13 mouse cellular contexts compared by ENCODE assay signal in genomic region chr12:84914959-84915358, GRCm38 (mm10). TPM values are rescaled to one million over a fixed set of nuclear protein-coding genes. Genes with fewer than 3 reads are reported as not detected.
"Had no signal": no experiment of that assay in that cellular context is flagged by ENCODE, and none has a peak within 500 bp of the region (broad histone marks: within the 10 kb centered on the region; RNA-seq: fewer than 3 reads in every experiment).

No protein-coding gene starts in this region.

- H3K27ac ChIP-seq: intestine, embryonic 15.5 days; layer of hippocampus, adult 2 months; limb, embryonic 15.5 days; liver, embryonic 14.5 days; lung, embryonic 15.5 days; midbrain, embryonic 13.5 days; neural tube, embryonic 12.5 days; stomach, postnatal 0 days had no signal

- DNase-seq: kidney, adult 18-20 months; kidney, postnatal 10 days; kidney, postnatal 4 days; left cerebral cortex, postnatal 4 days had no signal

- H3K9ac ChIP-seq: intestine, embryonic 15.5 days; limb, embryonic 15.5 days; liver, embryonic 14.5 days; lung, embryonic 15.5 days; midbrain, embryonic 13.5 days; neural tube, embryonic 12.5 days had no signal

- H3K4me3 ChIP-seq: intestine, embryonic 15.5 days; layer of hippocampus, adult 2 months; limb, embryonic 15.5 days; lung, embryonic 15.5 days; midbrain, embryonic 13.5 days; neural tube, embryonic 12.5 days had no signal

- H3K4me2 ChIP-seq: intestine, embryonic 15.5 days; limb, embryonic 15.5 days; lung, embryonic 15.5 days; midbrain, embryonic 13.5 days; neural tube, embryonic 12.5 days had no signal

- H3K4me1 ChIP-seq: intestine, embryonic 15.5 days; midbrain, embryonic 13.5 days; neural tube, embryonic 12.5 days had no signal

- H3K27me3 ChIP-seq: intestine, embryonic 15.5 days; limb, embryonic 15.5 days; lung, embryonic 15.5 days; midbrain, embryonic 13.5 days; neural tube, embryonic 12.5 days had no signal

- H3K9me3 ChIP-seq: intestine, embryonic 15.5 days; limb, embryonic 15.5 days; lung, embryonic 15.5 days; midbrain, embryonic 13.5 days; neural tube, embryonic 12.5 days had no signal

- ATAC-seq: intestine, embryonic 15.5 days; midbrain, embryonic 13.5 days had no signal

RNA-seq across cellular contexts. Expression of gene Ltbp2, which starts 38.6 kb away (rescaled TPM):
- total RNA-seq: megakaryocyte-erythroid progenitor cell, adult 5-6 weeks had no signal
